Mouse (Mus musculus) 3134 (cell line): Measurements from ENCODE around the gene Krtap4-1.

Experiments used
- DNase-seq: peaks from one replicate; pipeline ENCODE4 v3.0.0-alpha.2; 2011; ENCODE audit warnings: low spot score; ENCODE audit not compliant: insufficient read length; ENCODE audit errors: extremely low read depth

Gene Krtap4-1

DNA sequence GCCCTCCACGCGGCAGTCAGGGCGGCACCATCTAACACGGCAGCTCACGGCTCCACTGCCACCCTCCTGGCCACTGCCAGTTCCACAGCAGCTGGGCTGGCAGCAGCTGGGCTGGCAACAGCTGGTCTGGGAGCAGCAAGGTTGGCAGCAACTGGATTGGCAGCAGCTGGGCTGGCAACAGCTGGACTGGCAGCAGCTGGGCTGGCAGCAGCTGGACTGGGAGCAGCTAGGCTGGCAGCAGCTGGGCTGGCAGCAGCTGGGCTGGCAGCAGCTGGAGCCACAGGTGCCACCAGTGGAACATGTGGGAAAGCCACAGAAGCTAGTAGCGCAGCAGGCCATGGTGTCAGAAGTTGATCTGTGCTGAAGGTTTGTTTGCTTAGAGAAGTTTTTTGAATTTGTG lies 37.1 kb downstream of the Krtap4-1 start, which contains the start of gene Krtap1-3:
Gene Krtap1-3, minus strand, starts transcription at position 359 of the 400 bp plus-strand sequence.
- DNase-seq: peak; percentile 39

DNA sequence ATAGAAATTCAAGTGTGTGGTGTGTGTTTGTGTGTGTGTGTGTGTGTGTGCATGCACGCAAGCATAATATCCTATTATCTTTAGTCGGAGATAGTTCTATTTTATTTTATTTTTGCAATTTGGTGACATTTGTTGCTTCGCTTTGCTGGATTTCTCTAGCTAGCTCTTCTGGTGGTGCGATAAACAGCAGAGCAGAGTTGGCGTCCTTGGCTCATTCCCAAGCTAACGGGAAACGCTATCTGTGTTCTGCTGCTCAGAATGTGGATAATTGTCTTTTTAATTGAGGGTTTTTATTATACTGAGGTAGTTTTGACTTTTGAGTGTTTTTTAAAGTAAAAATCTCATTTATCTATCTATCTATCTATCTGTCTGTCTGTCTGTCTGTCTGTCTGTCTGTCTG lies 42.9 kb downstream of the Krtap4-1 start:
- DNase-seq: no peak

DNA sequence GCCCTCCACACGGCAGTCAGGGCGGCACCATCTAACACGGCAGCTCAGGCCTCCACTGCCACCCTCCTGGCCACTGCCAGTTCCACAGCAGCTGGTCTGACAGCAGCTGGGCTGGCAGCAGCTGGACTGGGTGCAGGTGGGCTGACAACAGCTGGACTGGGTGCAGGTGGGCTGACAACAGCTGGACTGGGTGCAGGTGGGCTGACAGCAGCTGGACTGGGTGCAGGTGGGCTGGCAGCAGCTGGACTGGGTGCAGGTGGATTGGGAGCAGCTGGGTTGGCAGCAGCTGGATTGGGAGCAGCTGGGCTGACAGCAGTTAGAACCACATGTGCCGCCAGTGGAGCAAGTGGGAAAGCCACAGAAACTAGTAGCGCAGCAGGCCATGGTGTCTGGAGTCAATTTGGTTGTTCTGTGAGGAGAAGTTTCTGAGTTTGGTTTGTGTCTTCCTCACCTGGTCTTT lies 44.8 kb downstream of the Krtap4-1 start, which contains the start of gene Krtap1-4:
Gene Krtap1-4, minus strand, starts transcription at position 410 of the 460 bp plus-strand sequence.
- peak; percentile 17 for DNase-seq

DNA sequence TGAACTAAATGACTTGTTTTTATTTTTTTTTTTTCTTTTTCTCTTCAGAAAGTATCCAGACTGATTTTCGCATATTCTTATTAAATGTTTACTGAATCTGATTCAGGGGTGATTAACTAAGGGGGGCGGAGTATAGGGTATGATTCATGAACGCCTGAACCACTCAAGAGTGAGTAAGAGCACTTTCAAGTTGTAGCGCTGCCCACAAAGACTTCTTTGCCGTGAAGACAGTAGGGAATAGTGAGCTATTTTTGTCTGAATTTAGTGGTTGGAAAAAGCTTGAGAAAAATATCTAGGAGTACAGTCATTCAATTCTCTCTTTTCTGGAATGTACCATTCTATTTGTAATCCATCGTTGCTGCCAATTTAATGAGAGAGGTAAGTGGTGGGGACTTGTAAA lies 46.5 kb downstream of the Krtap4-1 start:
- DNase-seq: peak; percentile 76

DNA sequence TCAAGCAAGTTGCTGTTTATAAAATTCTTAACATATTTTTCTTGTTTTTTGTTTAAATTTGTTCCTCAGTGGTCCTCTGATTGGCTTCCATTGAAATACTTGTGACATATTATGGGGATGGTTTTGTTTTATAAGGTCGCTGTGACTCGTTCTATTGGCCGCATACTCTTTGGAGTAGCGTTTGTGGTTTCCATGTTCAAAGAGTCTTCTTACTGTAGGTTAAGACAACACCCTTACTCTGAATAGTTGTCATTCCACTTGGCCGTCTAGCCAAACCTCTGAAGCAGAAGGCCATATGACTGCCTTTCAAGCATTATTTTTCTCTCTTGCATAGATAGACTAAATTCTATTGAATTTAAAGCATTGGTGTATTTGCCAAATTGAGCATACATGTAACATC lies 47.0 kb downstream of the Krtap4-1 start:
- DNase-seq: peak; percentile 73

DNA sequence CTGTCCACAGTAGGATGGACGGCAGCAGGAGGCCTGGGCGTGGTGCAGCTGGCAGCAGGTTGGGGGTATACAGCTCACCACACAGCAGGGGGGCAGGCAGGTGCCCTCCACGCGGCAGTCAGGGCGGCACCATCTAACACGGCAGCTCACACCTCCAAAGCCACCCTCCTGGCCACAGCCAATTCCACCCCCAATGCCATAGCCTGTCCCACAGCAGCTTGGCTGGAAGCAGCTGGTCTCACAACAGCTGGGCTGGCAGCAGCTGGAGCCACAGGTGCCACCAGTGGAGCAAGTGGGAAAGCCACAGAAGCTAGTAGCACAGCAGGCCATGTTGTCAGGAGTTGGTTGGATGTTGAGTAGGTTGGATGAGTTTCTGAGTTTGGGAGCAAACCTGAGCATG lies 47.4 kb downstream of the Krtap4-1 start, which contains the start of gene Krtap1-5:
Gene Krtap1-5, minus strand, starts transcription at position 381 of the 400 bp plus-strand sequence.
- DNase-seq: peak; percentile 77
